Mouse (Mus musculus) embryonic fibroblast, embryonic 13.5 days (primary cell): ENCODE measurements around the gene Zpbp2. TPM values are rescaled to one million over a fixed set of nuclear protein-coding genes. Genes with fewer than 3 reads are reported as not detected.
"Not testable (repeated sequence)": the region's sequence is repeated elsewhere in the genome, so short reads cannot be mapped to it uniquely, and the experiment has no call there.

Experiments used
- H3K27ac ChIP-seq: 2 replicates; pipeline ENCODE4 v1.5.1; 2012; ENCODE audit warnings: low read length, control low read depth, inconsistent platforms; ENCODE audit not compliant: insufficient read depth
- H3K4me1 ChIP-seq: 2 replicates; pipeline ENCODE4 v1.6.1; 2011; ENCODE audit warnings: low read length; ENCODE audit not compliant: control insufficient read depth, insufficient read depth
- H3K4me3 ChIP-seq: 2 replicates; pipeline ENCODE4 v1.5.1; 2011; ENCODE audit warnings: mild to moderate bottlenecking, control low read depth, low read length; ENCODE audit not compliant: insufficient read depth
- CTCF ChIP-seq: IDR thresholded peaks from 2 replicates; pipeline ENCODE4 v1.5.1; 2011; ENCODE audit warnings: mild to moderate bottlenecking, control low read depth, low read length, moderate library complexity, borderline replicate concordance; ENCODE audit not compliant: insufficient read depth
- POLR2A ChIP-seq: IDR thresholded peaks from 2 replicates; pipeline ENCODE4 v1.6.1; 2011; ENCODE audit warnings: low read depth, mild to moderate bottlenecking, control low read depth, low read length, moderate library complexity
- polyA plus RNA-seq: library from polyadenylated mRNA; stranded (reverse); fragments of >200 nt; gene quantifications from 2 replicates; pipeline ENCODE4 v1.2.4, GENCODE M21; 2011; ENCODE audit warnings: low read depth; ENCODE audit not compliant: missing spikeins, insufficient read length

The Zpbp2 gene
- polyA plus RNA-seq, 1 experiment, result not detected

GRCm38 (mm10) chr11:98597363-98597762 lies 46.5 kb downstream of the Zpbp2 start:
- Histone ChIP-seq H3K4me3 (no peak overlapping the region), H3K4me1 (no peaks in the 10 kb centered on the region), H3K27ac (no peak overlapping the region)
- no peak for TF ChIP-seq POLR2A
- TF ChIP-seq CTCF, result peak; percentile 29; the same call in 1 of the 2 replicates

GRCm38 (mm10) chr11:98597991-98598390 lies 47.1 kb downstream of the Zpbp2 start, which contains the start of gene Lrrc3c:
Gene Lrrc3c (plus strand): TSS chr11:98598291.
- no peak for TF ChIP-seq POLR2A
- TF ChIP-seq CTCF, result no peak

DNA sequence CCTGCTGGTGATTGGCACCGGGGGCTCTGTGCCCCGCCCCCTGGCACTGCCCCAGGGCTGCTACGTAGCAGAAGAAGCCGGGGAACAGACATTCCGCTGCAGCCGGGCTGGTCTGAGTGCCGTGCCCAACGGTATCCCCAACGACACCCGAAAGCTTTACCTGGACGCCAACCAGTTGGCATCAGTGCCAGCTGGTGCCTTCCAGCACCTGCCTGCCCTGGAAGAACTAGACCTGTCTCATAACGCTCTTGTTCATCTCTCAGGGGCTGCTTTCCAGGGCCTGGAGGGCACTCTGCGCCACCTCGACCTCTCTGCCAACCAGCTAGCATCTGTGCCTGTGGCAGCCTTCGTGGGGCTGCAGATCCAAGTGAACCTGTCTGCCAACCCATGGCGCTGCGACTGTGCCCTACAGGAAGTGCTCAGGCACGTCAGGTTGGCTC lies 48.0 kb downstream of the Zpbp2 start:
- Histone ChIP-seq H3K4me1 (no peaks in the 10 kb centered on the region), H3K27ac (no peak overlapping the region), H3K4me3 (no peak overlapping the region)
- TF ChIP-seq POLR2A, result no peak
- TF ChIP-seq CTCF, result no peak

More at GRCm38 (mm10) chr11:98597991-98598390, 47.1 kb downstream of the Zpbp2 start, which contains the start of gene Lrrc3c:
- Histone ChIP-seq H3K27ac (no peak within 1 kb of the TSS), H3K4me1 (no peaks in the 10 kb centered on the region), H3K4me3 (no peak within 1 kb of the TSS)

DNA sequence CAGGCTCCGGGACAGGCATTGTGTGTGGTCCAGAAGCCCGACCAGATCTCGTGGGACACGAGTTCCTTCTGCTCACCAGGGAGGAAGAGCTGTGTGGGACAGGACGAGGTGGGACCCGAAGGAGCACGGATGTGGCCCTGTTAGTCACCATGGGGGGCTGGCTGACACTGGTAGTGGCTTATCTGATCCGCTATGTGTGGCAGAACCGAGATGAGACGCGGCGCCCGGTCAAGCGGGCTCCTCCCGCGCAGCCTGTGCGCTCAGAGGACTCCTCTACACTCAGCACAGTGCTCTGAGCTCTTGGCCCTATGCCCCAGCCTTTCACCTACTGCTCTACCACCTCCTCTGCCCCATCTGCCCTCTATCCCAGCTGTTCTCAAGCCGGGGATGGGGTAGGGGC lies 48.4 kb downstream of the Zpbp2 start:
- Histone ChIP-seq H3K4me3 (no peak overlapping the region), H3K4me1 (no peaks in the 10 kb centered on the region), H3K27ac (no peak overlapping the region)
- TF ChIP-seq CTCF (no peak), POLR2A (no peak)

DNA sequence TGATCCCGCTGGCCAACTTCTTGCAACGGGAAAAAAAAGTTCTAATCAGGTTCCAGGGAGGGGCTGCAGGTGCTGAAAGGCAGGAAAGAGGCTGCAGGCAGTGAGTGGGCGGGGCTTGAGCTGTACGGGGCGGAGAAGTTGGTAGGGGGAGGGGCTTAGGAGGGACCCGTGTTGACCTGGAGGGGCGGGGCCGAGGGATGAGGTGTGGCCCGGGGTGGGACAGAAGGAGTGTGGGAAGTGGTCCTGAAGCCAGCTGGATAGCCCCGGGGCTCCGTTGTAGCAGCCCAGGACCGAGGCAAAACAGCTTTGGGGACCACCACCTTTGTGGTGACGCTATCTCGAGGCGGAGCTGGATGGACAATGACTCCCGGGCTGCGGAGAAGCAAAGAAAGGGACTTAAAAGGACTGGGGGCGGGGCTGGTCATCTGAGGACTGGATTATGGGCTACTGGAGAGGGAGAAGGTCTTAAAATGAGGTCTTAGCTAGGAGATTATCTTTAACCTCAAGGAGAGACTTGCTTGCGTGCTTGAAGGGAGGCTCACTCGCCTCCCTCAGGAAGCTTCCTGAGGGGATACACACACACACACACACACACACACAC lies 51.3 kb downstream of the Zpbp2 start:
- Histone ChIP-seq H3K4me3 (no peak overlapping the region), H3K27ac (no peak overlapping the region), H3K4me1 (no peaks in the 10 kb centered on the region)
- TF ChIP-seq POLR2A (no peak), CTCF (no peak)

DNA sequence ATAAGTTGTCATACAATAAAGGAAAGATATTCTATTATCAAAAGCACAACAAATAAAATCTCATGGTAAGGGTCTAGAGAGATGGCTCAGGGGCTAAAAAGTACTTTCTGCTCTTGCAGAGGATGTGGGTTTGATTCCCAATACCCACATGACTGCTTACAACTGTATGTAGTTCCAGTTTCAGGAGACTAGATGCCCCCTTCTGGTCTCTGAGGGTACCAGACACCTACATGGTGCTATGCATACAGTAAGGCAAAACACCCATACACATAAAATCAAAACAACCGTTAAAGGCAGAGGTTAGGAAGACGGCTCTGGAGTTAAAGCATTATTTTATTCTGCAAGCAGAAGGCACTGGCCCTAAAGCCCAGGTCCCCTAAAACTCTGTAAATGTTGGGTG lies 53.1 kb downstream of the Zpbp2 start:
- H3K4me3 ChIP-seq, result no peak overlapping the region
- TF ChIP-seq CTCF, result no peak
- no peak for TF ChIP-seq POLR2A
- H3K27ac ChIP-seq, result no peak overlapping the region
- H3K4me1 ChIP-seq, result no peaks in the 10 kb centered on the region

GRCm38 (mm10) chr11:98604911-98605310 lies 54.0 kb downstream of the Zpbp2 start:
- H3K4me3 ChIP-seq, H3K27ac ChIP-seq, H3K4me1 ChIP-seq: not testable (repeated sequence)

DNA sequence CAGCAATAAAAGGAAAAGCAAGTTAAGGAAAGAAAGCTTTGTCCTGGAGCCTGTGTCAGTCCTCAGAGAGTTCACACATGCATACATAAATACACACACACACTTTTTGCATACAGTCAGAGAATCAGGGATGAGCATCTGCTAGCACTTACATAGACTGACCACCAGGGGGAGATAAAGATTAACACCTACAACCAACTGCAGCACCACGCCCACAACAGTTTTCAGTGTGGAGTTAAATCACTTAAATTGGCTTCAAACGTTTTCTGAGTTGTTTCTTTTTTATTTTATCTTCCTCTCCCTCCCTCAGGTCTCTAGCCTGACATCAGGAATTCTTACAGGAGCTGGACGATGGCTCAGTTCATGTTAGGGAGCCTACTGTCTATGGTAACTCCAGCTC lies 55.9 kb downstream of the Zpbp2 start:
- TF ChIP-seq CTCF, result no peak
- TF ChIP-seq POLR2A, result no peak
- Histone ChIP-seq H3K4me1 (no peaks in the 10 kb centered on the region), H3K4me3 (no peak overlapping the region), H3K27ac (no peak overlapping the region)

Other genes with a start within 250 kb of the Zpbp2 start
- gene Neurod2, start 221.4 kb upstream of the Zpbp2 start, polyA plus RNA-seq, result not detected in 2 replicates
- not detected in 2 replicates for gene Ppp1r1b, start 202.7 kb upstream of the Zpbp2 start, polyA plus RNA-seq
- gene Stard3, start 192.7 kb upstream of the Zpbp2 start, polyA plus RNA-seq, result 14.9 and 18.5 TPM in 2 replicates
- gene Tcap, start 167.3 kb upstream of the Zpbp2 start, polyA plus RNA-seq, result not detected in 2 replicates
- gene Pnmt, start 164.6 kb upstream of the Zpbp2 start, polyA plus RNA-seq, result not detected in 2 replicates
- 3.6 and 4.1 TPM in 2 replicates for gene Pgap3, start 150.6 kb upstream of the Zpbp2 start, polyA plus RNA-seq
- 15.3 and 17.8 TPM in 2 replicates for gene Erbb2, start 138.6 kb upstream of the Zpbp2 start, polyA plus RNA-seq
- 47.2 and 54.3 TPM in 2 replicates for gene Mien1, start 112.1 kb upstream of the Zpbp2 start, polyA plus RNA-seq
- gene Grb7, start 104.7 kb upstream of the Zpbp2 start, polyA plus RNA-seq, result not detected in 2 replicates
- gene Ikzf3, start 5.1 kb upstream of the Zpbp2 start, polyA plus RNA-seq, result not detected in 2 replicates
- gene Ormdl3, start 36.3 kb downstream of the Zpbp2 start, polyA plus RNA-seq, result 47.7 and 51.9 TPM in 2 replicates
- not detected in 2 replicates for gene Lrrc3c, start 47.2 kb downstream of the Zpbp2 start, polyA plus RNA-seq
- gene Gm12355, start 74.6 kb downstream of the Zpbp2 start, polyA plus RNA-seq, result 7.2 and 8.9 TPM in 2 replicates
- not detected in 2 replicates for gene Gsdma3, start 75.3 kb downstream of the Zpbp2 start, polyA plus RNA-seq
- not detected in 2 replicates for gene Gsdma2, start 95.7 kb downstream of the Zpbp2 start, polyA plus RNA-seq
- gene Gsdma, start 113.3 kb downstream of the Zpbp2 start, polyA plus RNA-seq, result not detected in 2 replicates
- gene Psmd3, start 131.5 kb downstream of the Zpbp2 start, polyA plus RNA-seq, result 86.7 and 91.8 TPM in 2 replicates
- 0.35 TPM in 1 of 2 replicates, not detected in the other for gene Csf3, start 150.2 kb downstream of the Zpbp2 start, polyA plus RNA-seq
- gene Med24, start 178.3 kb downstream of the Zpbp2 start, polyA plus RNA-seq, result 50.1 and 58.1 TPM in 2 replicates
- 66.0 and 83.9 TPM in 2 replicates for gene Thra, start 189.5 kb downstream of the Zpbp2 start, polyA plus RNA-seq
- gene Nr1d1, start 224.2 kb downstream of the Zpbp2 start, polyA plus RNA-seq, result 18.7 and 23.7 TPM in 2 replicates
- 77.7 and 83.8 TPM in 2 replicates for gene Msl1, start 244.4 kb downstream of the Zpbp2 start, polyA plus RNA-seq